Mouse (Mus musculus) monocyte, adult 5-6 weeks (primary cell): Measurements from ENCODE around the gene Gm20814. TPM values are rescaled to one million over a fixed set of nuclear protein-coding genes. Genes with fewer than 3 reads are reported as not detected.
"Not testable (repeated sequence)": the region's sequence is repeated elsewhere in the genome, so short reads cannot be mapped to it uniquely, and the experiment has no call there.

Experiments used
- ATAC-seq: fragments of 153-309, 156-312 bp; replicated peaks from 2 replicates; pipeline ENCODE4 v1.8.0; 2017; ENCODE audit warnings: mild to moderate bottlenecking; ENCODE audit not compliant: low TSS enrichment, insufficient number of reproducible peaks, severe bottlenecking, poor library complexity, low FRiP score
- total RNA-seq: library from RNA; stranded (forward); fragments of 200-1000, 200-491, 200-594 nt; gene quantifications from 3 replicates; pipeline ENCODE4 v1.2.3, GENCODE M21; 2017

Gm20814 gene
- total RNA-seq = not detected in 3 replicates

GRCm38 (mm10) chrY:75195556-75195955 is at the start of gene Gm20814:
Gene Gm20814, plus strand, starts transcription at chrY:75195856.
- not testable (repeated sequence) for ATAC-seq
